Mouse (Mus musculus): Measurements from ENCODE around the gene Exoc5. TPM values are rescaled to one million over a fixed set of nuclear protein-coding genes. Genes with fewer than 3 reads are reported as not detected.

Gene Exoc5
- 15.3 and 21.1 TPM in 2 replicates for polyA plus RNA-seq (2021; fragmentation: Nextera tagmentation)
- long read RNA-seq, experiment 1, full-length matches to known transcripts, result 242 of 302 reads
- long read RNA-seq, experiment 1, partial matches to known transcripts, result 27 of 302 reads
- long read RNA-seq, experiment 1, other reads (novel, unspliced or antisense), result 33 of 302 reads
- long read RNA-seq, experiment 2, full-length matches to known transcripts, result 20 of 58 reads
- long read RNA-seq, experiment 2, partial matches to known transcripts, result 13 of 58 reads
- long read RNA-seq, experiment 2, other reads (novel, unspliced or antisense), result 25 of 58 reads

GRCm38 (mm10) chr14:49066274-49066823, at the start of gene Exoc5:
Gene Exoc5 (minus strand): TSS chr14:49066653.

GRCm38 (mm10) chr14:49065529-49066273, 752 bp downstream of the Exoc5 start, which contains the start of gene Ap5m1:
Gene Ap5m1 (plus strand): TSS chr14:49066097.

Other genes starting within 250 kb of the Exoc5 start
- gene Ap5m1, start 556 bp downstream of the Exoc5 start, polyA plus RNA-seq (2021; fragmentation: Nextera tagmentation), result 11.9 and 14.2 TPM in 2 replicates
- gene Naa30, start 105.6 kb upstream of the Exoc5 start, polyA plus RNA-seq (2021; fragmentation: Nextera tagmentation), result 3.7 and 5.9 TPM in 2 replicates
- gene ccdc198, start 178.8 kb upstream of the Exoc5 start, polyA plus RNA-seq (2021; fragmentation: Nextera tagmentation), result not detected in 2 replicates